Mouse (Mus musculus) adipocyte (in vitro differentiated cells): ENCODE measurements around the gene Mgat2.

Experiments used
- DNase-seq: peaks from one replicate; pipeline ENCODE4 v3.0.0-alpha.2; 2016; ENCODE audit warnings: low spot score

The Mgat2 gene

GRCm38 (mm10) chr12:69179371-69179770, 4.6 kb upstream of the Mgat2 start:
- DNase-seq: no peak

DNA sequence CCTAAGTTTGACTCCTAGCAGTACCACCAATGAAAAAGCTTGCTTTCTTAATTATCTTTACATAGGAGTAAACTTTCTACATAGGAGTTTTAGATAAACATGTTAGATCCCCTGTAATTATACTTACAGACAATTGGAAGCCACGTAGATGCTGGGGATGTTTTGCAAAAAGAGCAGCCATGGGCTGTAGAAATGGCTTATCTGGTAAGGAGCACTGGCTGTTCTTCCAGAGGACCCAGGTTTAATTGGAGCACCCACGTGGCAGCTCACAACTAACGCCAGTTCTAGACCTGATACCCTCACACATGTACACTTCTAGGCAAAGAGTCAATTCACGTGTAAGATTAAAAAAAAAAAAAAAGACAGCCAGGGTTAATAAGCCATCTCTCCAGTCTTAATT, 2.2 kb upstream of the Mgat2 start:
- no peak for DNase-seq

- peak; percentile 38 for DNase-seq
These were observed 662 bp downstream of the Mgat2 start for GRCm38 (mm10) chr12:69184342-69185295.

- no peak for DNase-seq
These were observed 1.4 kb downstream of the Mgat2 start for GRCm38 (mm10) chr12:69185371-69185770.

- no peak for DNase-seq
These were observed 3.0 kb downstream of the Mgat2 start for GRCm38 (mm10) chr12:69186811-69187471.

DNA sequence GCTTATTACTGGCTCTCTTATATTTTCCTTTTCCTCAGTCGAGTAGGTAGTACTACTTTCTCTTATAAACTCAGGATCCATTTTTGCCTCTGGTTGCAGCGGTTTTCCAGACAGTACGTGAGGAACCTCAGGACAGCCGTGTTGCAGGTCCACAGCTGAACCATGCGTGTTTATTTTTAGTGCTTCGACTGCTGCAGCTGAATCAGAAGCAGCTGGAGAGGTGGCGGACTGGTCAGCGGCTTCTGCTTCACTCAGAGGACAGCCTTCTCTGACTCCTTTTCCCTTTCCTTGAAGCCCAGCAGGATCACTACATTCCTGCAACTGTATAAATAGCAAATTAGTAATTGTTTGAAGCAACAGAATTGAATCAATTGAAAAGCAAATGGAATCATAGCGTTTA, 6.1 kb downstream of the Mgat2 start:
- no peak for DNase-seq

GRCm38 (mm10) chr12:69190522-69190921, 6.6 kb downstream of the Mgat2 start:
- DNase-seq: no peak

DNA sequence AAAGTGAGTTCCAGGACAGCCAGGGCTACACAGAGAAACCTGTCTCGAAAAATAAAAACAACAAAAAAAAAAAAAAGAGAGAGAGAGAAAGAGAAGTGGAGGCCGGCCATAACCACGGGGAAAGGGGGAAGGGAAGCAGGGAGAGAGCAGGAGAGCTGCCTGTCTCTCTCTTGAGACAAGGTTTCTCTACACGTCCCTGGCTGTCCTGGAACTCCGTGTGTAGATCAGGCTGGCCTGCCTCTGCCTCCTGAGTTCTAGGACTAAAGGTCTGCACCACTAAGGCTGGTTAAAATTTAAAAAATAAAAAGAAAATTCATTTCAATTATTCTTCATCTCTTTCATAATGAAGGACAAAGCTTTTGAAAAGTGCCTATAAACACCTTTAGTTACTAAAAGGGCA, 7.4 kb downstream of the Mgat2 start:
- DNase-seq: no peak

DNA sequence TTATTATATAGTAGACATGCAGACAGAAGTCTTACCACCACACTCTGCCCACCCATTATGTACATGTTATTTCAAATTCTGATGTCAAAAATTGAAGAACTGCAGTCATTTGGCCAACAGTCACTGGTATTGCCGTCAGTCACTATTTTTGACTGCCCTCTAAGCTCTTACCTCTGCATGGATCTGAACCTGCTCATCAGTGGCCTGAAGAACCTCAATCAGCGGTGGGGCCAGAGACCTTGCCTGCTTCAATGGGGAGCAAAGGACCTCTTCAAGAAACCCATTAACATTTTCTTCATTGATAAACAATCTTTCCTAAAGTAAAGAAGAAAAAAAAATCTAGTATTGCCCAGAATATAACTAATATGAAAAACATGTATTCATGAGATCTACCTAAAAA, 8.7 kb downstream of the Mgat2 start:
- no peak for DNase-seq

- DNase-seq: peak; percentile 71
These were observed 12.8 kb downstream of the Mgat2 start, which contains the start of gene Gm49383 for GRCm38 (mm10) chr12:69196444-69197377. Gene Gm49383 (minus strand): TSS chr12:69197104.

GRCm38 (mm10) chr12:69197378-69198163, 13.6 kb downstream of the Mgat2 start:
- peak; percentile 43 for DNase-seq

GRCm38 (mm10) chr12:69198164-69198535, 14.2 kb downstream of the Mgat2 start, which contains the start of gene Dnaaf2:
Gene Dnaaf2 (minus strand): TSS chr12:69198429.
- peak; percentile 70 for DNase-seq

DNA sequence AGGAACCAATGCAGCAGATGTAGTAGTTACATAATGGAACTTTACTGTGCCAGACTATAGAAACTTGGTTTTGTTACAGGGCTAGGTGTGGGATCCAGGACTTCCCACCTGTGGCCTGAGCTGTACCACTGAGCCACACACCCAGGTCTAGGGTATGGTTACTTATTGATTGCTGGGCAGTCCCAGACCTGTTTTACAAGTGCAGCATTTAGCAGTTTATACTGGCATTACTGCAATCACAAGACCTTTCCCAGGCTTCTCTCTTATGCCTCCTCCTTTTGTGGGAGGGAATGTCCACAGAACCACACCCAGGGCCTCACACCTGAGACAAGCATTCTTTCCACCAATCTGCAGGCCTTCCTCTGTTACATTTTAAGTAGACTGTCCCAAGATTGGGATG, 15.0 kb downstream of the Mgat2 start:
- DNase-seq: no peak

GRCm38 (mm10) chr12:69204052-69204833, 20.3 kb downstream of the Mgat2 start, which contains the start of gene Gm49384:
Gene Gm49384 (minus strand): TSS chr12:69204267.
- no peak for DNase-seq

GRCm38 (mm10) chr12:69207396-69207795, 23.4 kb downstream of the Mgat2 start:
- DNase-seq: no peak

DNA sequence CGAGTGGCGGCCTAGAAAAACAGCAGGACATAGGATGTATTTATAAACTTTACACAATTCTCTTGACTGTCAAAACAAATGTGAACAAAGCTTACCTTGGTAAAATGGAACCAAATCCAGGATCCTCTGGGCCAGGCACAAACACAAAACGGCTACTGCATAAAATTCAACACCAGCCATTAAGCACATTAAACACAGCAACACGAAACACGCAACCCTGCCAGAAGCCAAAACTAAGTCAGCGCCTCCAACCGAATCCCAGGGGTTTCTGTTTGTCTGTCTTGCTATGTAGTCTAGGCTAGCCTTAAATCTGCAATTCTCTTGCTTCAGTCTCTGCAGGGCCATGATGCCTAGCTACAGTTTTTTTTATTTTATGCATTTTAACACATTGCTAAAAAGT, 24.0 kb downstream of the Mgat2 start:
- DNase-seq: no peak

- DNase-seq: no peak
These were observed 24.6 kb downstream of the Mgat2 start for GRCm38 (mm10) chr12:69208520-69208919.

DNA sequence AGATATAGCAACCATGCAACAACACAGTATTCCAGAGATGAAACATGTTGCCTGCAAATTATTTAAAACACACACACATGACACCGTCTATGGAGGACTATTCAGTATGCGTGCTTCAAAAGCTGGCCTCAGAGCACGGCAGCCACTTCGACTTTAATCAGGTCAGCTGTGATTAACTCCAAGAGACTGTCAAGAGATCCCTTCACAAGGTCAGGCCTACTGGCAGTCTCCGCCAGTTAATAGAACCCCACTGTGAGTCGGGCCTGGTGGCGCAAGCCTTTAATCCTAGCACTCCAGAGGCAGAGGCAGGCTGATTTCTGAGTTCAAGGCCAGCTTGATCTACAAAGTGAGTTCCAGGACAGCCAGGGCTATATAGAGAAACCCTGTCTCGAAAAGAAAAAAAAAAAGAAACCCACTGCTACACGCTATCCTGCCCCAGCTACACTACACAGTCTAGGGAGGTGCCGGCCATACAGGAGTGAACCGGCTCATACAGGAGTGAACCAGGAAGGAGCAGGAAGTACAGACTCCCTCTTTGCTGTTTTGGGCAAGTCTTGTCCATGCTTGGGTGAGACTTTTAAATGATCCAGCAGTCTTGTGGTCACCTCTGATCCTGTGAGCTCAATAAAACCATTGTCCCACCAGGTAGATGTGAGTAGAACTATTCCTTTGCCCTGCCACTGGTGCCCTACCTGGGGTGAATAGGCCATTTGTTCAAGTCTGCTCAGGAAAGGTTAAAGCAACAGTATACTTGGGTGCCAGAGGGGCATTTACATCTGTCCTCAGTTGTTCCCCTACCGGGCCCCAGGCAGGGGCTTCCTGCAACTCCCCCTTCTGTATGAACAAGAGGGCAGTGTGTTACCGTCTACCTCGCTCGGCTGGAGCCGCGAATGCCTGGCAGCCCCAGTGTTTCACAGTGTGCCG, 26.4 kb downstream of the Mgat2 start:
- DNase-seq: no peak

DNA sequence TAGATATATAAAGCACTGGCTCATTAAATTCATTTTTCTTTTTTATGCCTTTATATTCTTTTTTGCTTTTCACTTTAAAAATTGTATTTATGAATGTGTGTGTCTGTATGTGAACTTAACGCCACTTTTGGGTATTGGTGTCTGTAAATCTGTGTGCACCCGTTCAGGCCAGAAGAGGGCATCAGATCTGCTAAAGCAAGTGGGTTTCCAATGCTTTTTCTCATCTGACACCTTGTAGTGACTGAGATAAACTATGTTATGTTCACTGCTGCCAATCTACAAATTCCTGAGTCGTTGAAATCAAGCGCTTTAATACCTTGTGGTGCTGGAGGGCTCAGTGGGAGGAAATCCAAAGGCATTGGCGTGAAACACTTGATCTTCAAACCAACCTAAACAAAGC, 27.1 kb downstream of the Mgat2 start:
- DNase-seq: no peak
